Mouse (Mus musculus) common myeloid progenitor, adult 5-6 weeks (primary cell): Measurements from ENCODE around the gene Ppm1n. TPM values are rescaled to one million over a fixed set of nuclear protein-coding genes. Genes with fewer than 3 reads are reported as not detected.

Experiments used
- ATAC-seq: replicated peaks from 2 replicates; pipeline ENCODE4 v1.8.0; 2016; ENCODE audit warnings: low read depth, mild to moderate bottlenecking, moderate TSS enrichment, inconsistent platforms; ENCODE audit not compliant: poor library complexity, severe bottlenecking
- total RNA-seq: library from RNA; stranded (forward); fragments of 200-1000, 187-1606 nt; gene quantifications from 2 replicates; pipeline ENCODE4 v1.2.3, GENCODE M21; 2017

Ppm1n gene
- total RNA-seq, 1 experiment from 2014 or later = not detected

GRCm38 (mm10) chr7:19227883-19228792, 51.7 kb downstream of the Ppm1n start, which contains the start of gene Opa3:
TSS of gene Opa3 (plus strand) at chr7:19228334.
- ATAC-seq = peak; percentile 83

GRCm38 (mm10) chr7:19226817-19227797, 52.8 kb downstream of the Ppm1n start:
- ATAC-seq = peak; percentile 19

Other genes with a start within 250 kb of the Ppm1n start
- not detected in 2 replicates for gene Rsph6a, start 225.4 kb downstream of the Ppm1n start, total RNA-seq
- gene Dmwd, start 203.8 kb downstream of the Ppm1n start, total RNA-seq = 6.3 and 12.7 TPM in 2 replicates
- 0.32 TPM in 1 of 2 replicates, not detected in the other for gene Dmpk, start 196.2 kb downstream of the Ppm1n start, total RNA-seq
- 3.1 and 5.1 TPM in 2 replicates for gene Six5, start 185.5 kb downstream of the Ppm1n start, total RNA-seq
- gene Gm4969, start 161.7 kb downstream of the Ppm1n start, total RNA-seq = 0.68 and 1.5 TPM in 2 replicates
- gene Fbxo46, start 160.2 kb downstream of the Ppm1n start, total RNA-seq = 5.7 and 6.6 TPM in 2 replicates
- gene Qpctl, start 130.8 kb downstream of the Ppm1n start, total RNA-seq = 3.7 and 5.4 TPM in 2 replicates
- gene Snrpd2, start 130.3 kb downstream of the Ppm1n start, total RNA-seq = 73.5 and 79.5 TPM in 2 replicates
- not detected in 2 replicates for gene Gipr, start 113.9 kb downstream of the Ppm1n start, total RNA-seq
- 10.6 and 15.9 TPM in 2 replicates for gene Eml2, start 103.6 kb downstream of the Ppm1n start, total RNA-seq
- gene Gpr4, start 67.5 kb downstream of the Ppm1n start, total RNA-seq = not detected in 2 replicates
- 22.4 and 24.0 TPM in 2 replicates for gene Opa3, start 51.7 kb downstream of the Ppm1n start, total RNA-seq
- 47.6 and 61.7 TPM in 2 replicates for gene Vasp, start 8.2 kb downstream of the Ppm1n start, total RNA-seq
- 0.14 TPM in 1 of 2 replicates, not detected in the other for gene Rtn2, start 2.6 kb upstream of the Ppm1n start, total RNA-seq
- gene Fosb, start 30.0 kb upstream of the Ppm1n start, total RNA-seq = 61.8 and 98.3 TPM in 2 replicates
- 17.1 and 18.9 TPM in 2 replicates for gene Ercc1, start 64.7 kb upstream of the Ppm1n start, total RNA-seq
- gene Cd3eap, start 79.4 kb upstream of the Ppm1n start, total RNA-seq = 23.2 and 27.6 TPM in 2 replicates
- gene Ppp1r13l, start 79.7 kb upstream of the Ppm1n start, total RNA-seq = 0.82 and 0.96 TPM in 2 replicates
- gene Ercc2, start 101.9 kb upstream of the Ppm1n start, total RNA-seq = 25.8 and 30.3 TPM in 2 replicates
- gene Klc3, start 124.0 kb upstream of the Ppm1n start, total RNA-seq = not detected in 2 replicates
- gene Ckm, start 124.7 kb upstream of the Ppm1n start, total RNA-seq = 1.5 and 3.6 TPM in 2 replicates
- 4.6 and 7.7 TPM in 2 replicates for gene Mark4, start 178.8 kb upstream of the Ppm1n start, total RNA-seq
- gene Exoc3l2, start 183.3 kb upstream of the Ppm1n start, total RNA-seq = 3.1 and 4.2 TPM in 2 replicates
- 2.6 and 2.8 TPM in 2 replicates for gene Bloc1s3, start 228.3 kb upstream of the Ppm1n start, total RNA-seq
- gene Trappc6a, start 228.3 kb upstream of the Ppm1n start, total RNA-seq = 33.6 and 43.7 TPM in 2 replicates
- gene Nkpd1, start 237.8 kb upstream of the Ppm1n start, total RNA-seq = 0.27 and 0.68 TPM in 2 replicates